Mouse (Mus musculus) heart, postnatal 0 days (tissue): Measurements from ENCODE around the gene Zfp367. TPM values are rescaled to one million over a fixed set of nuclear protein-coding genes. Genes with fewer than 3 reads are reported as not detected.

Experiments used
- ATAC-seq: fragments of 200-750 bp; cut with Nextera tagmentation; 2 replicates; pipeline ENCODE4 v1.8.0; 2017; ENCODE audit warnings: low read depth, moderate number of reproducible peaks, moderate library complexity; ENCODE audit not compliant: insufficient read depth
- DNase-seq: peaks from one replicate; pipeline ENCODE4 v3.0.0-alpha.2; 2016; ENCODE audit warnings: low spot score
- H3K27ac ChIP-seq: fragments of 300-500 bp; sonication (generic); 2 replicates; pipeline ENCODE4 v1.5.1; 2014; ENCODE audit warnings: low read depth, mild to moderate bottlenecking
- H3K27me3 ChIP-seq: fragments of 300-500 bp; sonication (generic); 2 replicates; pipeline ENCODE4 v1.6.1; 2014; ENCODE audit warnings: low read length, mixed read lengths; ENCODE audit not compliant: control insufficient read depth, insufficient read depth
- H3K36me3 ChIP-seq: fragments of 300-500 bp; sonication (generic); replicated peaks from 2 replicates; pipeline ENCODE4 v1.6.1; 2014; ENCODE audit warnings: low read length, mixed read lengths; ENCODE audit not compliant: control insufficient read depth, insufficient read depth
- H3K4me1 ChIP-seq: fragments of 300-500 bp; sonication (generic); 2 replicates; pipeline ENCODE4 v1.6.1; 2014; ENCODE audit warnings: antibody characterized with exemption; ENCODE audit not compliant: control insufficient read depth, insufficient read depth
- H3K4me2 ChIP-seq: fragments of 300-500 bp; sonication (generic); 2 replicates; pipeline ENCODE4 v1.6.1; 2014; ENCODE audit warnings: low read depth, mild to moderate bottlenecking, low read length, moderate library complexity
- H3K4me3 ChIP-seq: fragments of 300-500 bp; sonication (generic); 2 replicates; pipeline ENCODE4 v1.5.1; 2014; ENCODE audit warnings: low read depth, low read length
- H3K9ac ChIP-seq: fragments of 300-500 bp; sonication (generic); replicated peaks from 2 replicates; pipeline ENCODE4 v1.6.1; 2014; ENCODE audit warnings: low read depth, low read length, mixed read lengths
- H3K9me3 ChIP-seq: fragments of 300-500 bp; sonication (generic); replicated peaks from 2 replicates; pipeline ENCODE4 v1.6.1; 2016; ENCODE audit warnings: low read length; ENCODE audit not compliant: control insufficient read depth
- CTCF ChIP-seq: IDR thresholded peaks from 2 replicates; pipeline ENCODE4 v1.5.1; 2016; ENCODE audit warnings: antibody characterized with exemption, control low read depth, low read depth
- EP300 ChIP-seq: IDR thresholded peaks from 2 replicates; pipeline ENCODE4 v1.6.1; 2016; ENCODE audit warnings: antibody characterized with exemption, low read depth
- WGBS: fragments of 180-500 bp; shearing (Covaris S2); extraction: QIAGEN DNeasy Blood & Tissue Kit; methylation state at CpG from one replicate; pipeline ENCODE4 v1.1.7; 2014; 5-methylcytosine and 5-hydroxymethylcytosine counted together
- polyA plus RNA-seq: library from polyadenylated mRNA; unstranded; fragments of >200 nt; fragmentation: Nextera tagmentation; extraction: Ambion mirVana; gene quantifications from 2 replicates; pipeline ENCODE4 v1.2.1, GENCODE M21; 2015
- total RNA-seq: library from RNA; depleted of rRNA; stranded (reverse); fragments of >200 nt; gene quantifications from 2 replicates; pipeline ENCODE4 v1.2.3, GENCODE M21; 2014; ENCODE audit warnings: low replicate concordance

Zfp367 gene
- total and polyA plus RNA-seq, 2 experiments from 2014 or later = 23.8 to 35.6 TPM

DNA sequence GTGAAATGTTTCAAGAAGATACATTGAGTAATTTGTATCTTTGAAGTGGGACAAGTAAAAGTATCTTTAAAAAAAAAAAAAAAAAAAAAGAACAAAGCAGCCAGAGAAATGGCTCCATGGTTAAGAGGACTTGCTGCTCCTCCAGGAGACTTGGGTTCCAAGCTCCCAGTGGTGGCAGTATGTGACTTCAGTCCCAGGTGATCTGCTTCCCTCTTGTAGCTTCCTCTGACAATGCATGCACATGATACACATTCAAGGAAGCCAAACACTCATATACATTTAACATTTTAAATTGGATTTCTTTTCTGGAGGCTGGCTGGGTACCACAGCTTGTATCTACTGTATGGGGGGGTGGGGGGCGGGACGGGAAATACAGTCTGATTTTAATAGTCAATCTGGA is 1.6 kb upstream of the Zfp367 start:
- ATAC-seq (no peak), DNase-seq (peak; percentile 16)
- peak overlapping the region; percentile 92 for H3K27ac ChIP-seq
- H3K27me3 ChIP-seq = no peaks in the 10 kb centered on the region
- no peak overlapping the region for H3K9ac ChIP-seq
- no peaks in the 10 kb centered on the region for H3K36me3 ChIP-seq
- no peak for TF ChIP-seq EP300
- no peak for TF ChIP-seq CTCF
- H3K4me2 ChIP-seq = peak overlapping the region; percentile 38; the same call in 1 of the 2 replicates
- H3K9me3 ChIP-seq = no peaks in the 10 kb centered on the region
- 26% methylated on average over 2 of the region's 2 CpGs for WGBS
- H3K4me1 ChIP-seq = peaks cover 28% of the 10 kb centered on the region
- no peak overlapping the region for H3K4me3 ChIP-seq

DNA sequence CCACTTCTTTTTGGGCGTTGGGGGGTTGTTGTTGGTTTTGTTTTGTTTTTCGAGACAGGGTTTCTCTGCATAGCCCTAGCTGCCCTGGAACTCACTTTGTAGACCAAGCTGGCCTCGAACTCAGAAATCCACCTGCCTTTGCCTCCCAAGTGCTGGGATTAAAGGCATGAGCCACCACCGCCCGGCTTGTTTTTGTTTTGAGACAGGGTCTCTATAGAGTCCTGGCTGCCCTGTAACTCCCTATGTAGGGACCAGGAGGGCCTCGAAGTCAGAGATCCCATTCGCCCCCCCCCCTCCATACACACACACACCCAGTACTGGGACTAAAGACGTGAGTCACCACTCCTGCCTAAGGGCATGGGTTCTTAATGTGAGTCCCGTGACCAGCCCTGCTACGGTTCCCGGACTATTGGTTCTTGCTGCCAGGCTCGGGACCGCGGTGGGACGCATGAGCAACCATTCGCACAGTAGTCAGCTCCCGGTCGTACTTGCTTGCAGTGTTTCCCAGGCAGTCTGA is 807 bp upstream of the Zfp367 start:
- Histone ChIP-seq H3K4me1 (peaks cover 36% of the 10 kb centered on the region), H3K9ac (peak overlapping the region; percentile 35; the same call in 1 of the 2 replicates), H3K27ac (peak overlapping the region; percentile 92), H3K4me3 (peak overlapping the region; percentile 92), H3K4me2 (peak overlapping the region; percentile 95), H3K36me3 (no peaks in the 10 kb centered on the region), H3K27me3 (no peaks in the 10 kb centered on the region), H3K9me3 (no peaks in the 10 kb centered on the region)
- 2% methylated on average over 18 of the region's 18 CpGs for WGBS
- TF ChIP-seq EP300 (no peak), CTCF (no peak)
- DNase-seq (peak; percentile 46), ATAC-seq (peak; percentile 7; the same call in 1 of the 2 replicates)

DNA sequence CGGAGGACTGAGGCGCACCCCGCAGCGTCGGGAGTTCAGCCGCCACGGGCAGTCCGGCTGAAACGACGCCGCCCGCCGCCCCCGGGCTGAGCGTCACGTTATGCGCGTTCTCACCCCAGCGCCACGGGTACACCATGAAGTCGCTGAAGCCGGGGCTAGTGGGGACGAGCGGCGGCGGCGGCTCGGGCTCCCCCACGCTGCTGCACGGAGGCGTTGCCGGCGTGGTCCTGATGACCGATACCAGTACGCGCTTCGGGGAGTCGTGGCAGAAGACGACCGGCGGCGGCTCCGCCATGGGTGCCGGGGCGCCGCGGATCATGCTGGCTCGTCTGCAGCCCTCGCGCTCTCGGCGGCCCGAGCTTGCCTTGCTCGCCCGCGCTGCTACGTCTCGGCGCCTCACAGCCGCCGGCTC is 325 bp downstream of the Zfp367 start:
- peaks cover 36% of the 10 kb centered on the region for H3K4me1 ChIP-seq
- H3K27me3 ChIP-seq = no peaks in the 10 kb centered on the region
- H3K9ac ChIP-seq = peak overlapping the region; percentile 74
- DNase-seq (no peak), ATAC-seq (peak; percentile 2; the same call in 1 of the 2 replicates)
- TF ChIP-seq CTCF (no peak), EP300 (no peak)
- under 1% methylated on average over 59 of the region's 61 CpGs for WGBS
- no peaks in the 10 kb centered on the region for H3K36me3 ChIP-seq
- H3K4me2 ChIP-seq = peak overlapping the region; percentile 95
- H3K9me3 ChIP-seq = no peaks in the 10 kb centered on the region
- H3K4me3 ChIP-seq = peak overlapping the region; percentile 92
- peak overlapping the region; percentile 92 for H3K27ac ChIP-seq

DNA sequence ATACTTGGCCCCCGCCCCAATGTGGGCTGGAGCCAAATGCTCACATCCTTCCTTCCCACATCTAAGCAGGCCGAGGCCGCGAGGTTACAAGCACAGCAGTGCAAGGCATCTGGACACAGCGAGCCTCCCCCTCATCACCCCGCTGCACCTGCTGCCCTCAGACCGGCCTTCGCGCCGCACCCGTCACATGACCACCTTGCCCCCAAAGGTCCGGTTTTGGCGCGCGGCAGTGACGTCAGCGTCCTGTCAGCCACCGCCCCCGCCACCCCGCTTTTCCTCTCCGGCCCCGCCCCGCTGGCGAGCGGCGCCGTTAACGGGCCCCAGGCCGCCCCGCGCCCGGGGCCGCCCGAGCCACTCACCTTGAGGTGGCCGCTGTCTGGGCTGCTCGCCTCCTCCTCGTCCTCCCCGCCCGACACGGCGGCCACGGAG is 747 bp downstream of the Zfp367 start:
- peaks cover 36% of the 10 kb centered on the region for H3K4me1 ChIP-seq
- WGBS = under 1% methylated on average over 40 of the region's 42 CpGs

DNA sequence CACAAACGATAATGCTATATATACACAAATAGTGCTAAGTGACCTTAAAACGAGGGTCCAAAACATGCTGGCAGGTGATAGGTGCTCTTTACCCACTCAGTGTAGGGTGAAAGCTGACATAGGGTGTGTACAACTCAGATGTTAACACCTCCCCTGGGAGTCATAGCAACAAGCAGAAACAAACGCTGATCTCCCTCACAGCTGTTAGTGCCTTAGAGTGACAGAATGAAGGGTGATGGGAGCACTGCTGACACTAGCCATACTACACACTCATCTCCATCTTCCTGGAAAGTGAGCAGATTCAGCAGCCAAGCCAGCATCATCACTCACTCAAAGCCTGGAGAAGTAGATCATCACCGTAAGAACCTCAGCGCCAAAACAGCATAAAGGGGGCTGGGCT is 2.9 kb downstream of the Zfp367 start:
- peak; percentile 22 for ATAC-seq
- 22% methylated on average over 5 of the region's 5 CpGs for WGBS
- H3K4me3 ChIP-seq = no peak overlapping the region
- peaks cover 29% of the 10 kb centered on the region for H3K4me1 ChIP-seq
- no peak overlapping the region for H3K9ac ChIP-seq
- peak; percentile 57; the same call in 1 of the 2 replicates for TF ChIP-seq EP300
- TF ChIP-seq CTCF = no peak
- no peaks in the 10 kb centered on the region for H3K27me3 ChIP-seq
- H3K27ac ChIP-seq = peak overlapping the region; percentile 57
- no peaks in the 10 kb centered on the region for H3K36me3 ChIP-seq
- no peaks in the 10 kb centered on the region for H3K9me3 ChIP-seq
- DNase-seq = peak; percentile 83
- peak overlapping the region; percentile 95 for H3K4me2 ChIP-seq

More for the DNA sequence above, 747 bp downstream of the Zfp367 start:
- ATAC-seq (peak; percentile 6), DNase-seq (peak; percentile 79)
- H3K36me3 ChIP-seq = no peaks in the 10 kb centered on the region
- peak overlapping the region; percentile 92 for H3K4me3 ChIP-seq
- TF ChIP-seq CTCF = no peak
- TF ChIP-seq EP300 = no peak
- H3K27me3 ChIP-seq = no peaks in the 10 kb centered on the region
- H3K9me3 ChIP-seq = no peaks in the 10 kb centered on the region
- H3K4me2 ChIP-seq = peak overlapping the region; percentile 95
- H3K27ac ChIP-seq = peak overlapping the region; percentile 92
- H3K9ac ChIP-seq = peak overlapping the region; percentile 74
